Mouse (Mus musculus) megakaryocyte, embryonic 14.5 days (primary cell): ENCODE data around the gene 1700003E16Rik. TPM values are rescaled to one million over a fixed set of nuclear protein-coding genes. Genes with fewer than 3 reads are reported as not detected.

Experiments
- H3K27me3 ChIP-seq: replicated peaks from 2 replicates; pipeline ENCODE3; 2012; ENCODE audit warnings: inconsistent platforms
- H3K36me3 ChIP-seq: replicated peaks from 2 replicates; pipeline ENCODE3; 2012; ENCODE audit warnings: low read length, inconsistent platforms, mixed read lengths
- H3K4me1 ChIP-seq: 2 replicates; pipeline ENCODE4 v1.6.1; 2012; ENCODE audit warnings: inconsistent platforms
- H3K4me3 ChIP-seq: replicated peaks from 2 replicates; pipeline ENCODE3; 2012; ENCODE audit warnings: moderate library complexity, mild to moderate bottlenecking, inconsistent platforms
- H3K9me3 ChIP-seq: 2 replicates; pipeline ENCODE4 v1.6.1; 2012; ENCODE audit warnings: inconsistent platforms
- FLI1 ChIP-seq: IDR thresholded peaks from 2 replicates; pipeline ENCODE4 v1.6.1; 2012; ENCODE audit warnings: low read length, inconsistent platforms, mixed read lengths
- GATA1 ChIP-seq: IDR thresholded peaks from 3 replicates; pipeline ENCODE4 v1.6.1; 2012; ENCODE audit warnings: mixed read lengths, low read length, inconsistent platforms, borderline replicate concordance
- polyA plus RNA-seq: library from polyadenylated mRNA; stranded (reverse); fragments of >175 nt; gene quantifications from 2 replicates; pipeline ENCODE4 v1.2.3, GENCODE M21; 2012; ENCODE audit warnings: low replicate concordance; ENCODE audit not compliant: insufficient read depth

1700003E16Rik gene
- polyA plus RNA-seq, 1 experiment, result 0.36 TPM

DNA sequence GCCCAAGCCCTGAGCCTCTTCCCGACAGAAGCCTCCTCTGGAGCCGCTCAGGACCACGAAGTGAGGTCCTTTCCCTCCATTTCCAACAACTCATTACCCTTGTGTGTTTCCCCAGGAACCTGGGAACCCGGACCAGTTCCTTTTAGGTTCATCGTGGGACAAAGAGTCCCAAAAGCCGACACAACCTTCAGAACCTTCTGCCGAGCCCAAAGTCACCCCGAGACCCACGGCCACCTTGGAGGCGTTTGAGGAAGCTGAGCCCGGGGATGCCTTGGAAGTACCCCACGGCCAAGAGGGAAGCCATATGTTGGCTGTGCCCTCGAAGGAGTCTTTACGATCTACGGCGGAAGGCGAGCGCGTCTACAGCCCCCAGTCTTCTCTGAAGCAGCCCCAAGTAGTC is 5.2 kb downstream of the 1700003E16Rik start:
- H3K27me3 ChIP-seq, result peaks cover 28% of the 10 kb centered on the region

DNA sequence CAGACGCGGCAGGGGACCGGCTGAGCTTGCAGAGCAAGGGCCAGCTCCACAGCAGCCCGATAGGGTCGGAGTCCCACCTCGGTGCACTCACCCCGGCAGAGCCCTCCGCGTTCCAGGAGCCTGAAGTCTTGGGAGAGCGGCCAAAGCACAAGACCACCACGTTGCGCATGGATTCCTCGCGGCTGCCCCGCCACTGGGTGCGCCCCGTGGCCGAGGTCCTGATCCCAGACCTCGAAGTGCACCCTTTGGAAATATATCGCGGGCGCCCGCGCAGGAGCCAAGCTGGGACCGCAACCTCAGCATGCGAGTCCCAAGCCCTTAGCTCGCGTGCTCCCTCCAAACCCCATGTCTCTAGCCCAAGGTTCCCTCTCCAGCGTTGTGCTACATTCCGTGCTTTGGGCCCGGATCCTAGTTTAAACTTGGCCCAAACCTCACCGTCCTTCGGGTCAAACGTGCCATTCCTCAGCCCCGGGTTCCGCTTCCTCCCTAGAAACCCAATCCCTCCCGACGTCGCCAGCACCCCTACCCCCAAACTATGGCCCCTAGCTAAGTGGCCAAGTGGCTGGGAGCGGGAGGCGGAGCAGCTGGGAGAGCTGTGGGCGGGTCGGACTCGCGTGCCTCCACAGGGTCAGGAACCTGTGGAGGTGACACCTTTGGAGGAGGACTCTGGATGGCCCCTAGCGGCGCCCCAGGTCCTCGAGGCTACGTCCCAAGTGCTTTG is 5.9 kb downstream of the 1700003E16Rik start:
- H3K36me3 ChIP-seq, result no peaks in the 10 kb centered on the region
- peaks cover 41% of the 10 kb centered on the region for H3K4me1 ChIP-seq
- peak overlapping the region; percentile 90 for H3K4me3 ChIP-seq
- peaks cover 28% of the 10 kb centered on the region for H3K27me3 ChIP-seq
- H3K9me3 ChIP-seq, result no peaks in the 10 kb centered on the region
- no peak for TF ChIP-seq FLI1
- no peak for TF ChIP-seq GATA1

More for the DNA sequence above, 5.2 kb downstream of the 1700003E16Rik start:
- Histone ChIP-seq H3K4me1 (peaks cover 42% of the 10 kb centered on the region), H3K9me3 (no peaks in the 10 kb centered on the region), H3K36me3 (no peaks in the 10 kb centered on the region), H3K4me3 (peak overlapping the region; percentile 90)
- TF ChIP-seq FLI1, result no peak

DNA sequence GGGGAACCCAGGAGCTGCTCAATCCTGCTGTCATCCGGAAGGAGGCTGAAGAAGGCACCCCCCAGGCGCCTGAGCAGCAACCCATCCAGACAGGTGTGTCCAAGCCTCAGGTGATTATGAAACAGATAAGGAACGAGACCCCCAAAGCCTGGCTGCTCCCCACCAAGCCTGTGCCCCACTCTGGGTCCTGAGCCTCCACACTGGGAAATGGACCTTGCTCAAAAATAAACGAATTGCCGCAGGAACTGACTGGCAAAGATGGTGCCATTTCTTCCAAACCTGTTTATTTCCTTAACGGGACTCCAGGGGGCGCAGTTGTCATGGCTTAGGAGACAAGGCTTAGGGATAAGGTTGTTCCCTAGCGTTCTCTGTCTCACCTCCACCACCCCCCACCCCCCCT is 6.5 kb downstream of the 1700003E16Rik start:
- Histone ChIP-seq H3K9me3 (no peaks in the 10 kb centered on the region), H3K4me1 (peaks cover 47% of the 10 kb centered on the region), H3K27me3 (peaks cover 28% of the 10 kb centered on the region), H3K36me3 (no peaks in the 10 kb centered on the region), H3K4me3 (peak overlapping the region; percentile 90)
- TF ChIP-seq GATA1 (no peak), FLI1 (no peak)

DNA sequence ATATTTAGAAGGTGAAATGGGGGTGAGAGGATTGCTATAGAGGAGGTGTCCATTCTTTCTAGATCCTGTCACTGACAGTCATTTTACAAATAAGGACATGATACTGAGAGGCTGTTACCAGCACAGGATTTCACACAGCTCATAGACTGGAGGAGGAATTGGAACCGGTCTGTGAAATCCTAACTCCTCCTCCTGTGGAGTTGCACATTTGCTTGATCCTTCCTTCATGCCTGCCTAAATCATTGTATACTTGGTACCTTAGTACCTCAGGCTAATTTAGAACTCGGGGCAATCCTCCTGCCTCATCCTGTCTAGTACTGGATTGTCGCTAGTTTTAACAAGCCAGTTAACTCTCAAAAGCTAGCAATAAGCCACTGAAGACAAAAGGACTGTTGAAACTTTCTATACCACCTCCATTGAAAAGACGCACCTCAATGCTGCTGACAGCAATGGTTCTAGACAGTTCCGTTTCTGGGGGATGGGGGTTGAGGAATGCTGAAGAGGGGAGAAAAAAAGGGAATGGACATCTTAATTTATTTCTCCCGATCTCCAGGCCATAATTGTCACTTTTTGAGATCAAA is 8.9 kb downstream of the 1700003E16Rik start:
- peaks cover 72% of the 10 kb centered on the region for H3K4me1 ChIP-seq
- H3K4me3 ChIP-seq, result peak overlapping the region; percentile 96
- TF ChIP-seq FLI1, result no peak
- no peak for TF ChIP-seq GATA1
- H3K36me3 ChIP-seq, result peaks cover 6% of the 10 kb centered on the region
- H3K27me3 ChIP-seq, result peaks cover 26% of the 10 kb centered on the region
- no peaks in the 10 kb centered on the region for H3K9me3 ChIP-seq

DNA sequence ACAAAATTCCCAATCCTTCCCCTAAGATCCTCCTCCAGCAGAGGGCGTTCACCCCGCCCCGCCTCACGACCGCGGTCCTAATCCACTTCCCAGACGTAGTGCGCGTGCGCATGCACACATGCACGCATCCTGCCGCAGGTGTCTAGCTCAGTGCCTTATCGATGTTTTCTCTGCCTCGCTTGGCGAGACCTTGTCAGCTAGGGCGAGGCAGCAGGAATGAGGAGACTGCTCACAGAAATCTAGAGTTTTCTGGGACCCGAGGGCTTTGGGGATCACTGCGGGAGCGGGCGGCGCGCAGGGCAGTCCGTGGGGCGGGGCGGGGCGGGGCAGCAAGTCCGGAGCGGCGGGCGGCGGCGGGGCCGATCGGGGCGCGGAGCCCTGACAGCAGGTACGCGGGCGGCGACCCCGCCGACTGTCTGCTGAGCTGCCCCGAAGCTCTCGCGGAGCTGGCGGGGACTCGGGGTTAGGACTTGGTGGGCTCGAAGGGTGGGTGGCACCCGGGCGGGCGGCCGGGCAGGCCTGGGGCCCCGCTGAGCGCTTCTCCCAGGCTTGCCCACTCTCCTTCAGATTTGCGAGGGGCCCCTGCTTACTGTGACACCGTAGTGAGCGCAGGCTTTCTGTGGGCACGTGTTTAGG is 9.5 kb downstream of the 1700003E16Rik start, which contains the start of gene Dctn1:
TSS of gene Dctn1 (plus strand) at position 314 of the 636 bp plus-strand sequence.
- TF ChIP-seq GATA1 (no peak), FLI1 (no peak)
- Histone ChIP-seq H3K36me3 (peaks cover 6% of the 10 kb centered on the region), H3K27me3 (peaks cover 20% of the 10 kb centered on the region), H3K4me3 (peak within 1 kb of the TSS; percentile 96), H3K9me3 (no peaks in the 10 kb centered on the region), H3K4me1 (peaks cover 76% of the 10 kb centered on the region)

DNA sequence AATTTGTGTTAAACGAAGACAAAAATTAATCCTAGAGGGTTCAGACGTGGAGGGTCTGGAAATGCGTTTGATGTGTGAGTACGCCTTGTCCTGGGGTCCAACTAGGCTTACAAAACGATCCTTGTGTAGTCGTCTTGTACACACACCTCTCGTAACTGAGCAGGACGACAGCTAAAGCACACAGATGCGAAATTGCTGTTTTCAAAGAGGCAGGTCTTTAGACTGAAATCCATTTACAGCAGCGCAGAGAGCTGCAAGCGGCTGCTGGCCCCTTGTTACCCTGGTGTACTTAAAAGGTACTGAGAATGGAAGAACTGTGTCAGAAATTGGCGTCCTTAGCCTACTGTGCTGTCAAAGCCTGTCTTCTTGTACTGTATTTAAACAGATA is 10.0 kb downstream of the 1700003E16Rik start:
- Histone ChIP-seq H3K4me1 (peaks cover 76% of the 10 kb centered on the region), H3K4me3 (peak overlapping the region; percentile 96), H3K27me3 (peaks cover 15% of the 10 kb centered on the region), H3K36me3 (peaks cover 11% of the 10 kb centered on the region), H3K9me3 (no peaks in the 10 kb centered on the region)
- TF ChIP-seq GATA1, result no peak
- TF ChIP-seq FLI1, result no peak

DNA sequence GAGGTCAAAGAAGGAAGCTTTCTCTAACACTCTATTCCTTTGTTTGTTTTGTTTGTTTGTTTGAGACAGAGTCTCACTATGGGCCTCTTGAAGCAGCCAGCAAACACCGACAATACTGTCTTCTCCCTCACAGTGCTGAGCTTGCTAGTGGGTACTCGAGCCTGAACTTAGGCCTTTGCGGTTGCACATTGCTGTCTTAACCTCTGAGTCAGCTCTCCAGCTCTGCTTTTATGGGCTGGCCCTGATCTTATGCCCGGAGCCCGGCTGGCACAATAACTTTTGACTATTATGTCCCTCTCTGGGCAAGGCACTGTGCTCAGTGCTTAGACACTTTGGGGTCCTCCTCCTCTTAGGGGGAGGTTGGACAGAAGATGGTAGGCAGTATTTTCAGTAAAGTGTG is 13.7 kb downstream of the 1700003E16Rik start:
- Histone ChIP-seq H3K4me1 (peaks cover 60% of the 10 kb centered on the region), H3K4me3 (no peak overlapping the region), H3K27me3 (no peaks in the 10 kb centered on the region), H3K36me3 (peaks cover 29% of the 10 kb centered on the region), H3K9me3 (no peaks in the 10 kb centered on the region)
- TF ChIP-seq FLI1 (no peak), GATA1 (no peak)

DNA sequence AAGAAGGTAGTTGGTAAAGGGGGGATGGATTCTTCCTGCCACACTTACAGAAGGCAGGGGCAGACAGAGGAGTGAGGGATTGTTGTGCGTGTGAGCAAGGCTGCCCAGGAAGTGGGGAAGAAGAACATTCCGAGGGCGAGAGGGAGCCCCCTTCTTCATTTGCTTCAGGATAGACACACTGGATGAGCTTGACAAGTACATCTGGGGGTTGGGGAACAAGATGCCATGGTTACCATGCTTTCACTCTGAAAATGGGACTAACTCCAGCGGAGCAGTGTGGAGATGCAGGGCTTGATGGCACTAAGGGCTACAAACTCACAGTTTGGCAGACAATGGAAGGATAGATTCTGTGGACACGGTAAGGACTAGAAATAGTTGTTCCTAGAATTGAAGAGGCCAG is 14.9 kb downstream of the 1700003E16Rik start:
- peaks cover 35% of the 10 kb centered on the region for H3K36me3 ChIP-seq
- no peaks in the 10 kb centered on the region for H3K27me3 ChIP-seq
- peaks cover 59% of the 10 kb centered on the region for H3K4me1 ChIP-seq
- H3K4me3 ChIP-seq, result no peak overlapping the region
- TF ChIP-seq FLI1, result no peak
- no peak for TF ChIP-seq GATA1
- H3K9me3 ChIP-seq, result no peaks in the 10 kb centered on the region

DNA sequence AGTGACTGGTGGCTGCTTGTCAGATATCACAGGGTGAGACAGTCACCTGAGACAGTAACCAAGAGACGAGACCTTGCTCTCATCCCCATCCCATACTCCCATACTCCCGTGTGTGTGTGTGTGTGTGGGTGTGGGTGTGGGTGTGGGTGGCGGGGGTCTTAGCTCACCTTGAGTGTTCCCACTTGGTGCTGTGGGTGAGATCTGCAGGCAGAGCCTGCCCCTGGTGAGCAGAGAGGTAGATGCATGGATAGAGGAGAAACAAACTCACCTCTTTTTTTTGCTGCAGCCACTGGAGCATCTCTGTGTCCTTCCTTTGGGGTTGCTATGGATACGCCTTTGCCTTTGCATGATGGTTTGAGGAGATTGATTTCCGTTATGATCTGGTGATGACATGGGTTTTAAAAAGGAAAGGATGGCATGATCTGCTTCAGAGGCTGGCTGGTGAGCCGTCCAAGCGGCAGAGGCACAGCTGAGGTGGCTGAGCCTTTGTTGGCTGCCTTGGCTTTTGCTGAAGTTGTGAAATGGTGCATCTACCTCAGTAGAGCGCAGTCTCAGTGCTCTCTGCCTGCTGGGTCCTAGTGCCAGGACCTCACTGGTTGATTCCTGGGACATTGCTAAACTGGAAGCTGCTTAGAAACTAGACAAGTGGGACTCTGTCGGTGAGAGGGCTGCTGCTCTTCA is 16.2 kb downstream of the 1700003E16Rik start:
- H3K9me3 ChIP-seq, result no peaks in the 10 kb centered on the region
- TF ChIP-seq FLI1 (no peak), GATA1 (no peak)
- H3K4me3 ChIP-seq, result no peak overlapping the region
- H3K4me1 ChIP-seq, result peaks cover 56% of the 10 kb centered on the region
- H3K27me3 ChIP-seq, result no peaks in the 10 kb centered on the region
- peaks cover 45% of the 10 kb centered on the region for H3K36me3 ChIP-seq
